Mouse (Mus musculus) liver, postnatal 0 days (tissue): ENCODE results near the gene Hoxb4. TPM values are rescaled to one million over a fixed set of nuclear protein-coding genes. Genes with fewer than 3 reads are reported as not detected.

Experiments
- ATAC-seq: fragments of 200-750 bp; cut with Nextera tagmentation; 2 replicates; pipeline ENCODE4 v1.8.0; 2017; ENCODE audit warnings: mild to moderate bottlenecking, moderate library complexity
- DNase-seq: peaks from one replicate; pipeline ENCODE4 v3.0.0-alpha.2; 2016
- H3K27ac ChIP-seq: fragments of 300-500 bp; sonication (generic); 2 replicates; pipeline ENCODE4 v1.5.1; 2014; ENCODE audit warnings: antibody characterized with exemption, moderate library complexity, mild to moderate bottlenecking, low read depth
- H3K27me3 ChIP-seq: fragments of 300-500 bp; sonication (generic); 2 replicates; pipeline ENCODE4 v1.6.1; 2014; ENCODE audit warnings: low read length, control low read depth, mixed read lengths; ENCODE audit not compliant: insufficient read depth
- H3K36me3 ChIP-seq: fragments of 300-500 bp; sonication (generic); replicated peaks from 2 replicates; pipeline ENCODE4 v1.6.1; 2014; ENCODE audit warnings: mild to moderate bottlenecking, control low read depth, low read length, moderate library complexity, mixed read lengths; ENCODE audit not compliant: insufficient read depth
- H3K4me1 ChIP-seq: fragments of 300-500 bp; sonication (generic); 2 replicates; pipeline ENCODE4 v1.6.1; 2014; ENCODE audit warnings: antibody characterized with exemption, mild to moderate bottlenecking, control low read depth; ENCODE audit not compliant: insufficient read depth
- H3K4me2 ChIP-seq: fragments of 300-500 bp; sonication (generic); 2 replicates; pipeline ENCODE4 v1.6.1; 2014; ENCODE audit warnings: low read depth, mild to moderate bottlenecking, low read length, moderate library complexity, mixed read lengths
- H3K4me3 ChIP-seq: fragments of 300-500 bp; sonication (generic); 2 replicates; pipeline ENCODE4 v1.5.1; 2014; ENCODE audit warnings: low read depth, low read length
- H3K9ac ChIP-seq: fragments of 300-500 bp; sonication (generic); replicated peaks from 2 replicates; pipeline ENCODE4 v1.6.1; 2014; ENCODE audit warnings: mild to moderate bottlenecking, moderate library complexity
- H3K9me3 ChIP-seq: fragments of 300-500 bp; sonication (generic); 2 replicates; pipeline ENCODE4 v1.6.1; 2016; ENCODE audit warnings: mild to moderate bottlenecking, control low read depth, low read length, mixed read lengths
- CTCF ChIP-seq: sonication (generic); IDR thresholded peaks from 2 replicates; pipeline ENCODE4 v1.5.1; 2016; ENCODE audit warnings: antibody characterized with exemption, low read depth
- EP300 ChIP-seq: IDR thresholded peaks from 2 replicates; pipeline ENCODE4 v1.6.1; 2016; ENCODE audit warnings: antibody characterized with exemption, low read depth, mild to moderate bottlenecking
- WGBS: fragments of 180-500 bp; shearing (Covaris S2); extraction: QIAGEN DNeasy Blood & Tissue Kit; methylation state at CpG from one replicate; pipeline ENCODE4 v1.1.7; 2014; ENCODE audit not compliant: insufficient replicate concordance; 5-methylcytosine and 5-hydroxymethylcytosine counted together
- polyA plus RNA-seq: library from polyadenylated mRNA; unstranded; fragments of >200 nt; fragmentation: Nextera tagmentation; extraction: Ambion mirVana; gene quantifications from 2 replicates; pipeline ENCODE4 v1.2.1, GENCODE M21; 2015

Hoxb4 gene
- polyA plus RNA-seq, 1 experiment from 2014 or later = 0.27 TPM

- Histone ChIP-seq H3K4me3 (no peak overlapping the region), H3K4me2 (peak overlapping the region; percentile 50), H3K27ac (no peak overlapping the region), H3K27me3 (peaks cover 81% of the 10 kb centered on the region), H3K9ac (no peak overlapping the region), H3K36me3 (no peaks in the 10 kb centered on the region), H3K4me1 (0 out of 2 replicates have a peak, but pooled peaks cover 3% of the 10 kb centered on the region), H3K9me3 (no peaks in the 10 kb centered on the region)
- DNase-seq (no peak), ATAC-seq (no peak)
- 11% methylated on average over 8 of the region's 8 CpGs for WGBS
- TF ChIP-seq EP300 (no peak), CTCF (no peak)
Observed at GRCm38 (mm10) chr11:96332105-96332504, 14.0 kb downstream of the Hoxb4 start.

- TF ChIP-seq EP300 = no peak
- TF ChIP-seq CTCF = no peak
Observed at GRCm38 (mm10) chr11:96332618-96333032, 14.6 kb downstream of the Hoxb4 start.

GRCm38 (mm10) chr11:96333241-96334001 is 15.4 kb downstream of the Hoxb4 start:
- no peak for TF ChIP-seq EP300
- no peak for TF ChIP-seq CTCF
- H3K27me3 ChIP-seq = peaks cover 77% of the 10 kb centered on the region
- no peaks in the 10 kb centered on the region for H3K36me3 ChIP-seq
- WGBS = 45% methylated on average over 17 of the region's 17 CpGs
- H3K4me3 ChIP-seq = peak overlapping the region; percentile 33
- no peak for ATAC-seq
- H3K27ac ChIP-seq = no peak overlapping the region
- DNase-seq = no peak
- H3K4me2 ChIP-seq = peak overlapping the region; percentile 50
- no peak overlapping the region for H3K9ac ChIP-seq
- H3K9me3 ChIP-seq = no peaks in the 10 kb centered on the region
- 0 out of 2 replicates have a peak, but pooled peaks cover 3% of the 10 kb centered on the region for H3K4me1 ChIP-seq

More at GRCm38 (mm10) chr11:96332618-96333032, 14.6 kb downstream of the Hoxb4 start:
- H3K36me3 ChIP-seq = no peaks in the 10 kb centered on the region
- WGBS = 13% methylated on average over 35 of the region's 35 CpGs
- H3K4me2 ChIP-seq = peak overlapping the region; percentile 50
- peak overlapping the region; percentile 33 for H3K4me3 ChIP-seq
- no peaks in the 10 kb centered on the region for H3K9me3 ChIP-seq
- no peak overlapping the region for H3K9ac ChIP-seq
- H3K4me1 ChIP-seq = 0 out of 2 replicates have a peak, but pooled peaks cover 3% of the 10 kb centered on the region
- H3K27ac ChIP-seq = peak overlapping the region; percentile 22; the same call in 1 of the 2 replicates
- DNase-seq (no peak), ATAC-seq (no peak)
- peaks cover 76% of the 10 kb centered on the region for H3K27me3 ChIP-seq

DNA sequence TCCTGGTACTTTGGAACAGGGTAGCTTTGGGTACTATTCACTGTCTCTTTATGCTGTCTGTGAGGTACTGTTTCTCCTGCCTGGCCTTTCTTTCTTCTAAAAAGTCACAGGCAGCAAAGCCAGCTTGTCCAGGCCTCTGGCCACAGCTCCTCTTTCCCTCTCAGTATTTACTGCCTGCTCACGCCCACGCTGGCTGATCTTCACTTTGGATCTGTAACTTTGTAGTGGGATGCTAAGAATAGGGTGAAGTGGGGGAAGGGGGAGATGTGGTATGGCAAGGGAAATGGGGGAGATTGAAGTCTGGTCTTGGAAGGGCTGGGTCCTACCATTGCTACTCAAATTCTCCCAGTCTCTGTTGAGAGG is 15.9 kb downstream of the Hoxb4 start:
- Histone ChIP-seq H3K9me3 (no peaks in the 10 kb centered on the region), H3K4me3 (no peak overlapping the region), H3K36me3 (no peaks in the 10 kb centered on the region), H3K4me2 (no peak overlapping the region), H3K27ac (no peak overlapping the region), H3K9ac (no peak overlapping the region), H3K27me3 (peaks cover 75% of the 10 kb centered on the region), H3K4me1 (0 out of 2 replicates have a peak, but pooled peaks cover 3% of the 10 kb centered on the region)
- WGBS = 39% methylated on average over 2 of the region's 2 CpGs
- ATAC-seq = no peak
- no peak for DNase-seq
- TF ChIP-seq CTCF (no peak), EP300 (no peak)

DNA sequence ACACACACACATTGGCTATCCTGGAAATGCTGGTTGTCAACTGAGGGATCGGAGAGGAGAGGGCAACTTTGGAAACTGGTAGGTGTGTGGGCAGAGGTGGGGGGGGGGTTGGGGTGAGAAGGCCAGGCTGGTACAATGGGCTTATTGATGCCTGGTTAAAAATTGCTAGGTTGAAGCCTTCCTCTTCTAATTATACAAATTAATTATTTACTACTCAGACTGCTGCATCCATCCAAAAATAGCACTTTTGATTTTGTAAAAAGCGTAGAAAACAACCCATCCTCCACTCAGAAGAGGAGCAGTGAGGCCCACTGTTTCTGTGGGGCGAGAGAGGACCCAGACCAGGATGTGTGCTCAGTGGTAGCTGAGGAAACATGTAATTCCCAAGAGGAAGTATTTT is 16.9 kb downstream of the Hoxb4 start:
- DNase-seq = no peak
- H3K4me3 ChIP-seq = no peak overlapping the region
- H3K9ac ChIP-seq = no peak overlapping the region
- H3K36me3 ChIP-seq = no peaks in the 10 kb centered on the region
- TF ChIP-seq EP300 (no peak), CTCF (no peak)
- H3K4me2 ChIP-seq = no peak overlapping the region
- H3K27ac ChIP-seq = no peak overlapping the region
- no peaks in the 10 kb centered on the region for H3K9me3 ChIP-seq
- ATAC-seq = no peak
- H3K27me3 ChIP-seq = peaks cover 76% of the 10 kb centered on the region
- WGBS = 50% methylated on average over 3 of the region's 3 CpGs
- 0 out of 2 replicates have a peak, but pooled peaks cover 3% of the 10 kb centered on the region for H3K4me1 ChIP-seq

DNA sequence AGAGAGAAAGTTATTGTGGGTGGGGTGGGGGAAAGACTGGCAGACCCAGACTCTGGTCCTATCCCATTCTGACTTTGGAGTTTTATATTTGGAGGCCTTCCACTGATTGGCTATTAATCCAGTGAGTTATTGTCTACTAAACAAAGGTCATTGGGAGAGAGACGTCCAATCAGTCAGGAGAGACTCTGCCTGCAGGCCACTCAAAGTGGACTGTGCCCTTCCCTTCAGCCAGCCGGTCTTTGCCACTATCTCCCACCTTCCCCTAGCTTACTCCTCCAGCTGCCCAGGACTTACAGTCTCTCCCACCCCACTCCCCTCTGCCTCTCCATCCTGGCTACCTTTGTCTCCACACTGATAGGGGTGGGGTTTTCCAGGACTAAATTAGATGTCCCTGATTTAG is 18.5 kb downstream of the Hoxb4 start:
- TF ChIP-seq CTCF (no peak), EP300 (no peak)
- Histone ChIP-seq H3K27ac (no peak overlapping the region), H3K36me3 (no peaks in the 10 kb centered on the region), H3K4me1 (0 out of 2 replicates have a peak, but pooled peaks cover 3% of the 10 kb centered on the region), H3K4me2 (no peak overlapping the region), H3K4me3 (no peak overlapping the region), H3K27me3 (peaks cover 78% of the 10 kb centered on the region), H3K9ac (no peak overlapping the region), H3K9me3 (no peaks in the 10 kb centered on the region)
- DNase-seq (no peak), ATAC-seq (no peak)
- 51% methylated on average over 2 of the region's 2 CpGs for WGBS
